Mouse (Mus musculus): ENCODE measurements at regions not wholly inside any gene's neighbourhood (a gene's known extent, or its start where the extent isn't known, plus 50 kb on each side); places are given as distances from the start of the nearest gene placed in this dataset.

DNA sequence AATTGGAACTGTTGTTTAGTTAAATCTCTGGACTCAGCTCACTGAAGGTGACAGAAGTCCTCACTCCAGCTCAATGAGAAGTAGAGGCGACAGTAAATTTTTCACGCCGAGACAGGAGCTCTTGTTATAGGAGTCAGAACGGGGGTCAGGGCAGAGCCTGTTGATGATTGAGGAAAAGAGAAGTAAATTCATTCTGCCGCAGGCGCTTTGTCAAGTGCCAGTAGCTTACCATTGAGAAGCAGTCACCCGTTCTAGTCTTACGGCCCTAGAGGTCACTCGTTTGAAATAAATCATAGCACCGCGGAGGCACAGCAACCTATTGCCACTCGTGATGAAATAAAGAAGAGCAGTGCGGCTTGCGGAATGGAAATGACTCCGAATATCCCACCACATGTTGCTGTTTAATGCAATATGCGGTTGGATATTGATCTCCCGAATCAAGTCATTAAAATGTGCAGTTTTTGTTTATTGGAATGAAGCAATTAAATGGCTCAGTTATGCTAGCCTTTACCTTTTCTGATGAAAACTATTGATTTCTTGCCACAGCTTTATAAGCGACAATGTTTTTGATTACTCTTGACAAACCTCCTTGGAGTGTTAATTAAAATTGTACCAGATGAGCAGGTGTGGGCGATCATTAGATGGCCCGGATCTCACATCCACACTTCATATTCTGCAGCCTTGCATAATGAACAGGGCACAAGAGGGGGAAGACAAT lies 152.7 kb downstream of the Zfp281 start:
- ATAC-seq (ENCODE audit: insufficient number of reproducible peaks, low FRiP score, low TSS enrichment), result no peak

DNA sequence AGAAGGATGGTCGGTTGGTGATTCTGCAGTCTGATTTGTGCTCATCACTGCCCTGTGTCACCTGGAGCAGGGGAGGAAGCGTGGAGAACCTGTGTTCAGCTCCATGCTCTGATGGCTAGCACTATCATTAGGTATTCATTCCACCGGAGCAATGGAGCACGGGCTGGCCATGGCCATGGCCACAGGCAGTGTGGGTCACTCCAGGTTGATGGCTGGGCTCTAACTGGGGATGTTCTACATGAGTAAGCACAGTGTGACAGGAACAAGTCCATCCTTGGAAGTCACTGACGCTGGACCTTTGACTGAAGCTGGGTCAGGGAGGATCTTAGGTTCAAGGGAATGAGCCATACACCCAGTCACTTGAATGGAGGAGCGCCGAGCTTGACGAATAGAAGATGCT lies 154.7 kb downstream of the Zfp281 start:
- no peak for ATAC-seq (ENCODE audit: insufficient number of reproducible peaks, low FRiP score, low TSS enrichment)

DNA sequence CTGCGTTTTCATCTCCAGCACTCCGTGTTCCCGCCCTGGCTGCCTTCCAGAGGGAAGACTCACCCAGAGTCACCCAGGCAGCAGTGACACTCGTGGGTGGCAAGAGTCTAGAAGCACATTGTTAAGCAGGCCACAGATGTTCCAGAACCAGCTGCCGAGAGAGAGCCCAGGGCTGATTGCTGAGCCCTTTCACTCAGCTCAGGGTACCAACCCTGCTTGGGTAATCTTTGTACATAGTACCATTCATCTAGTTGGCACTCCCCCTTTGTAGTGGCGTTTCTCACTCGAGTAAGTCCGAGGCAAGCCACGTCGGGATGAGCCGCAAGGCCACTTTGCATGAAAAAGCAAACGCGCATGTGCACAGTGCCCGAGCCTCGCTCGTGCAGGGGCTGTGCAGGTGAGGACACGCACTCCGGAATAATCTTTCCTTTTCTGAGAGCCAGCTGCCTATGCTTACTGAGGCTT lies 156.9 kb downstream of the Zfp281 start:
- peak; percentile 38; the same call in 1 of the 2 replicates for ATAC-seq (ENCODE audit: insufficient number of reproducible peaks, low FRiP score, low TSS enrichment)

DNA sequence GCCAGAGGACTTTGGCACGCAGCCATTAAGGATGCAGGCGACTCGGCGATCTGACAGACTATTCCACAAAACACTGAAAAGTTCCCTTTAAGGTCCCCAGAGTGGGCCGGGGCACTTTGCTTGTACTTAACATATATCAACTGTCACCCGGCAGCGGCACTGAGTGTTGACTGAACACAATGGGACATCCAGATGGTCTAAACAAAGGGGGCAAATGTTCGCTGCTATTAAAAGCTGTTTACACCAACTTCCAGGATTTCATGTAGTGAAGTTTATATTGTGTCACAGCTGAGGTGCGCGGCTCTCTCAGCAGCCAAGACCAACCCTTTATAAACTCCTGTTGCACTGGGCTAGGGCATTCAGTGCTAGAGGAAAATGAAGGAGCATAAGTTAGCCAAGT lies 157.6 kb downstream of the Zfp281 start:
- ATAC-seq (ENCODE audit: insufficient number of reproducible peaks, low FRiP score, low TSS enrichment), result no peak

GRCm38 (mm10) chr1:136784178-136784577 lies 159.5 kb downstream of the Zfp281 start:
- ATAC-seq (ENCODE audit: insufficient number of reproducible peaks, low FRiP score, low TSS enrichment), result no peak

DNA sequence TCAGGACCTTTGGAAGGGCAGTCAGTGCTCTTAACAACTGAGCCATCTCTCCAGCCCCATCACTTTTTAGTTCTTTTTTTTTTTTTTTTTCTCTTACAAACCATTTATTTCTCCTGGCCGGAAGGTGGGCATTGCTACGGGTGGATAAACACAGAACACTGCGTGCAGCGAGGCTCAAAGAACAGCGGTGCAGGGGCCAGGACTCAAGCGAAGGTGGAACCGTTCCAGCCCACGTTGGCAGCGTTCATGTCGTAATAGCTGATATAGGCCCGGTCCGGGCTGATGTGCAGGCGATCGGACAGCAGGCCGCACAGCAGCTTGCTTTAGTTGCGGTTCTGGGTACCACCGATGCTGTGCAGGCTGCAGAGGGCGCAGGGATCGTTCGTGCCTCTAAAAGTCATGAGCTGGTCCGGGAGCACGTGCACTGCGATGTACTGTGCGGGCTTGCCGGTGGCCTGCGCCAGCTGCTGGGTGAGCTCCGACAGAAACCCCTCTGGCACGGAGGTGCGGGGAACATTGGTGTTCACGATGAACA lies 164.3 kb downstream of the Zfp281 start:
- ATAC-seq (ENCODE audit: insufficient number of reproducible peaks, low FRiP score, low TSS enrichment), result no peak

- ATAC-seq (ENCODE audit: insufficient number of reproducible peaks, low FRiP score, low TSS enrichment), result no peak
Measured at GRCm38 (mm10) chr1:136791641-136792040, 166.9 kb downstream of the Zfp281 start.
